13 mouse cellular contexts compared by ENCODE assay signal in the genomic region with DNA sequence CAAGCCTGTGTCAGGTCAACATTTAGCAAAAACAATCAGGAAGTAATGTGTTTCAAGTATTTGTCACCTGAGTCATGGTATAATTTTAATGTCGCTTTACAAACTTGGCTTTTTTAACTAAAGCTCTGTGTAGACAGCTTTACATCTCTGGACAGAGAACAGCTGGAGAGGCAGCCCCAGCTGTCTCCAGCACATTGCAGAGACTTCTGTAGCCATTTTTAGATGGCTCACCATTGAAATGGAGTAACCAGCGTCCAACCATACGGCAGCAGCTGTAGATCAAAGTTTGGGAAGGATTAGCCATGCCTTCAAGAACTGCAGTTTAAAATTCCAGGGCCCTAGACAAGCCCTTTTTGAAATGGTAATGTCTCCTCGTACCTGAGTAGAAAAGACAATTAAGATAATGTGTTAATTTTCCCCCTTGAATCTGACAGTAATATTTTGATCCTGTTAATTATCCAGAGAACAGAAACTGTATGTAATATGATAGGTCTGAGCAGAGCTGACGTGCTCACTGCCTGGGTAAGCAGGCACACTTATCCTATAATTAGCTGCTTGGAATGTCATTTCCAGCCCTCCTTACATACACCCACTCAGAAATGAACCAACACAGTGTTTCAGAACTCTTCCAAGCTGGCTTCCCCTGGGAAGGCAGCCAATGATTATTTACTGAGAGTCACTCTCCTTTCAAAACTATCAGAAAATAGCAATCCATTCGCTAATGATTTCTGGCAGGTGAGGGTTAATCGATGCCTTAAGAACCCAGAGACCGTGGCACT.
DNase-seq lines count a peak whose midpoint lies in the region; ATAC-seq lines count a peak whose summit lies in the region.
"Had no signal": no experiment of that assay in that cellular context is flagged by ENCODE, and none has a peak within 500 bp of the region (broad histone marks: within the 10 kb centered on the region; RNA-seq: fewer than 3 reads in every experiment).

No protein-coding gene starts in this region.

- peak overlapping the region; percentile 82 for H3K27ac ChIP-seq in heart, embryonic 13.5 days (replicated peaks)
- H3K27ac ChIP-seq: macrophage had no signal

- H3K9me3 ChIP-seq in heart, embryonic 13.5 days: no peaks in the 10 kb centered on the region

- peak overlapping the region; percentile 32 for H3K4me2 ChIP-seq in heart, embryonic 13.5 days

- H3K9ac ChIP-seq in heart, embryonic 13.5 days: 0 out of 2 replicates have a peak overlapping the region, but pooled peaks have one; percentile 28

- DNase-seq in heart, adult 9 months (ENCODE audit: low spot score in 2 of 2): no peak
- DNase-seq in retina, postnatal 1 day: peak; percentile 14
- no peak for DNase-seq in retina, embryonic 14.5 days (ENCODE audit: low spot score)
- DNase-seq in layer of hippocampus, adult 9-11 months: peak; percentile 59
- peak; percentile 15 for DNase-seq in right cerebral cortex, postnatal 25 days
- no peak for DNase-seq in thymus, postnatal 36 days
- DNase-seq in thymus, postnatal 0 days (ENCODE audit: low spot score): no peak
- DNase-seq: cerebellum, postnatal 36 days; gastrocnemius, postnatal 10 days; kidney, adult 9 months had no signal

- WGBS in heart, embryonic 13.5 days: 44% methylated on average over 8 of the region's 8 CpGs

- no peak overlapping the region for H3K4me3 ChIP-seq in heart, embryonic 13.5 days

- H3K27me3 ChIP-seq in heart, embryonic 13.5 days (replicated peaks): no peaks in the 10 kb centered on the region; the same call in 1 of the 2 replicates
- H3K27me3 ChIP-seq: CH12.LX had no signal

- H3K4me1 ChIP-seq in heart, embryonic 13.5 days: peaks cover 18% of the 10 kb centered on the region

- no peaks in the 10 kb centered on the region for H3K36me3 ChIP-seq in heart, embryonic 13.5 days

- no peak for ATAC-seq in heart, embryonic 13.5 days (ENCODE audit: extremely low read depth, insufficient number of reproducible peaks, low FRiP score, low TSS enrichment)

Comparison
In these comparisons a context has a peak if more than half of its experiments do, and no peak if none do; other contexts are left out.
1. DNase-seq: peak in retina, postnatal 1 day (single experiment), layer of hippocampus, adult 9-11 months (single experiment) and right cerebral cortex, postnatal 25 days (single experiment); none in heart, adult 9 months (0 of 2), retina, embryonic 14.5 days (single experiment), thymus, postnatal 36 days (0 of 2) and thymus, postnatal 0 days (single experiment).